Mouse (Mus musculus) right cerebral cortex, postnatal 25 days (tissue): ENCODE data around the gene Inpp1.
"Not testable (repeated sequence)": the region's sequence is repeated elsewhere in the genome, so short reads cannot be mapped to it uniquely, and the experiment has no call there.

Experiments
- DNase-seq: peaks from one replicate; pipeline ENCODE4 v3.0.0; 2022

Inpp1 gene

GRCm38 (mm10) chr1:52816910-52817812 is at the start of gene Inpp1:
TSS of gene Inpp1 (minus strand) at chr1:52817688.
- DNase-seq = peak; percentile 72

GRCm38 (mm10) chr1:52866007-52866406 is 48.5 kb upstream of the Inpp1 start:
- DNase-seq = no peak

- DNase-seq = no peak
Measured at GRCm38 (mm10) chr1:52864220-52864619, 46.7 kb upstream of the Inpp1 start.

- no peak for DNase-seq
Measured at GRCm38 (mm10) chr1:52855904-52856601, 38.6 kb upstream of the Inpp1 start.

- not testable (repeated sequence) for DNase-seq
Measured at GRCm38 (mm10) chr1:52854029-52854428, 36.5 kb upstream of the Inpp1 start.

- DNase-seq = no peak
Measured at GRCm38 (mm10) chr1:52849422-52849821, 31.9 kb upstream of the Inpp1 start.

GRCm38 (mm10) chr1:52846556-52846955 is 29.1 kb upstream of the Inpp1 start:
- DNase-seq = no peak

GRCm38 (mm10) chr1:52844782-52845665 is 27.5 kb upstream of the Inpp1 start, which contains the start of gene Hibch:
TSS of gene Hibch (plus strand) at chr1:52844929.
- peak; percentile 95 for DNase-seq

GRCm38 (mm10) chr1:52844354-52844753 is 26.9 kb upstream of the Inpp1 start:
- DNase-seq = no peak

GRCm38 (mm10) chr1:52839099-52839498 is 21.6 kb upstream of the Inpp1 start:
- no peak for DNase-seq

GRCm38 (mm10) chr1:52817813-52818147 is 292 bp upstream of the Inpp1 start:
- DNase-seq = no peak

GRCm38 (mm10) chr1:52816232-52816891 is 1.1 kb downstream of the Inpp1 start:
- DNase-seq = no peak

GRCm38 (mm10) chr1:52808456-52808855 is 9.0 kb downstream of the Inpp1 start:
- no peak for DNase-seq

GRCm38 (mm10) chr1:52805041-52805440 is 12.4 kb downstream of the Inpp1 start:
- DNase-seq = no peak

GRCm38 (mm10) chr1:52802406-52802975 is 15.0 kb downstream of the Inpp1 start:
- DNase-seq = no peak

- no peak for DNase-seq
Measured at GRCm38 (mm10) chr1:52801651-52802050, 15.8 kb downstream of the Inpp1 start.

GRCm38 (mm10) chr1:52800340-52800740 is 17.1 kb downstream of the Inpp1 start:
- DNase-seq = no peak

- no peak for DNase-seq
Measured at GRCm38 (mm10) chr1:52799772-52800171, 17.7 kb downstream of the Inpp1 start.

GRCm38 (mm10) chr1:52799056-52799726 is 18.3 kb downstream of the Inpp1 start:
- peak; percentile 54 for DNase-seq

- DNase-seq = no peak
Measured at GRCm38 (mm10) chr1:52795927-52796326, 21.6 kb downstream of the Inpp1 start.

GRCm38 (mm10) chr1:52793692-52794091 is 23.8 kb downstream of the Inpp1 start:
- DNase-seq = no peak

GRCm38 (mm10) chr1:52792701-52793100 is 24.8 kb downstream of the Inpp1 start:
- DNase-seq = no peak
